Mouse (Mus musculus): ENCODE data around the gene Man2a1.

The Man2a1 gene

DNA sequence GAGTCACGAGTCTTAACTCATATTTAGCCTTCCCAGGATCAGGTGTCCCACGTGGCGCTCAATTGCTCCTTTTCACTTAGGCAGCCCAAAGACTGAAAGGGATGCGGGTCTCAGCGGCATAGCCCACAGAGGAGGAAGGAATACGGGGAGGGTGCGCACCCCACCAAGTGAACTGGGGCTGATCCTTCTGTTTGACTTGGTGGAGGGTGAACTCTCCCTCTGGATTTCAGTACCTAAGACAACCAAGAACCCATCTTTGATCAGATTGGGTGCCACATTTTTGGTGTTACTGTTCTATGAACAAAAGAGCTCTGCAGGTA lies 202.4 kb downstream of the Man2a1 start:
- no peak for DNase-seq (ENCODE audit: low read depth, low spot score)

Measured in c-Kit-negative CD71-positive TER-119-positive erythroid progenitor cells, embryonic 14.5 days (primary cell).